Mouse (Mus musculus): Measurements from ENCODE around the gene Cdkn2aip.

Gene Cdkn2aip

DNA sequence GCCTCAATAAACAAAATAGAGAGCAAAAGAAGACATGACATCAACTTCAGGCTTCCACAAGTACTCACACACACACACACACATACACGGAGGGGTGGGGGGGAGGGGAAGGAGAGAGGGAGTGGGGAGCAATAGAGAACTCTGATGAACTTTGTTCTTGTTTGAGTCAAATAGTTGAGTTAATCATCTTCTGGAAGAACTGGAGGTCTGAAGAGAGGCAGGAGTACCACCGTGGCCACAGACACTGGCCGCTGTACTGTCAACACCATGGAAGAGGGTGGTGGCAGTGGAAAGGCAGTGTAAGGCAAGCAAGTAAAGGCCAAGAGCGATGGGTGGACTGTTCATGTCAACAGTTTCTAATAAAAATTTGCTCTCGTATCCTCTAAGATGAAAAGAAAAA lies 54.3 kb downstream of the Cdkn2aip start:
- no peak for DNase-seq (ENCODE audit: low read depth, low spot score)

Data from CD4-positive, CD25-positive, alpha-beta regulatory T cell, adult 2 months (primary cell).